Mouse (Mus musculus): ENCODE results near the gene Adgrb2. TPM values are rescaled to one million over a fixed set of nuclear protein-coding genes. Genes with fewer than 3 reads are reported as not detected.

The Adgrb2 gene
- polyA plus RNA-seq, 1 experiment from 2014 or later = 1.2 TPM

DNA sequence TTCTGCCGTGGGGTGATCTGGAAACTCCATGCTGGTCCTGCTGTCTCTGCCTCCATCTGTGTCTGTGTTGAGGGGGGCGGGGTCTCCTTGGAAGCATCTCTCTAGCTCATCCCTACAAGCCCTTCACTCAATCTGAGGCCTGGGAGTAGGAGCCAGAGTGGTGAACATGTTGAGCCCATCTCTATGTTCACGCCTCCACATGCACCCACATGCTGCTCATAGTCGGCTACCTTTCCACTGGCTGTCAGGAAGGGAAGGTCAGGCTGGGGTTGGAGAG lies 63.5 kb downstream of the Adgrb2 start:
- no peaks in the 10 kb centered on the region for H3K36me3 ChIP-seq (ENCODE audit: control insufficient read depth, insufficient read depth)
- peaks cover 18% of the 10 kb centered on the region for H3K4me1 ChIP-seq (ENCODE audit: control insufficient read depth, insufficient read depth, low read length)
- peak overlapping the region; percentile 88 for H3K4me2 ChIP-seq (ENCODE audit: low read depth, low read length)
- 45% methylated on average over 4 of the region's 4 CpGs for WGBS
- peak overlapping the region; percentile 82 for H3K9ac ChIP-seq (ENCODE audit: low read length)
- no peaks in the 10 kb centered on the region for H3K9me3 ChIP-seq (replicated peaks; ENCODE audit: control insufficient read depth, low read length)
- no peaks in the 10 kb centered on the region for H3K27me3 ChIP-seq (ENCODE audit: control insufficient read depth, insufficient read depth, low read length)
- H3K27ac ChIP-seq (ENCODE audit: low read length) = peak overlapping the region; percentile 74
- H3K4me3 ChIP-seq (ENCODE audit: low read length) = peak overlapping the region; percentile 58
- ATAC-seq (replicated peaks; ENCODE audit: extremely low read depth, insufficient read depth, low FRiP score) = no peak

DNA sequence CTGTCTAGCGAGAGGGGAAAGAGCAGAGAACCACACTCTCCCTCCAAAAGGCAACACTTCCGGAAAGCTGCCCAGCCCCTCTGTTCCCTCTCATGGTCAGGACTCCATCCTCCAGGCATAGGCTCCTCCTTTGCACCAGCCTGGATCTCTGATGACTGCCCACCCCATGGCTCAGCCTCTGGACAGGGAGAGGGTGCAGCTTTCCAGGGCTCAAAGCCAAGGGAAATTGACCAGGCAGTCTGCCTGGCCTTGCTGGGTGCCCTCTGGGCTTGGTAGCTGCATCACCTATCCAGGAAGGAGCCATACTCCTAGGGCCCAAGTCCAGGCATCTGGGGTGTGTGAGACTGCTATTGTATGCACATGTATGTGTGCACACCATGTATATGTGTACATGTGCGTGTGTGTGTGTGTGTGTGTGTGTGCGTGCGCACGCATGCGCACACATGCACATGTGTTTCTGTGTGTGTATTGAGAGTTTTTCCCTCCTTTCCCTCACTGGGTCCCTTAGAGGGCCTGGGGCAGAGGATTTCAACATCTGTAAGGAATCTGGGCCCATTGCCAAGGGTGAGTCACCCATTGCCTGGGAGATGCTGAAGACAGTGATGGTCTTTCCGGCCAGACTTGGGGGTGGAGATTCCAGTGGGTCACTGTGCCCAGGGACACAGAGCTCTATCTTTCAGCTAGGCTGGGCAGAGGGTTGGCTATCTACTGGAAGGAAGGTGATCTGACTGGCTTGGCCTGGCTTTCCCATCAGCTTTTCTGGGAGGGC lies 65.6 kb downstream of the Adgrb2 start:
- Histone ChIP-seq H3K4me2 (ENCODE audit: low read depth, low read length) (no peak overlapping the region), H3K27ac (ENCODE audit: low read length) (peak overlapping the region; percentile 56; the same call in 1 of the 2 replicates), H3K9me3 (replicated peaks; ENCODE audit: control insufficient read depth, low read length) (no peaks in the 10 kb centered on the region), H3K4me3 (ENCODE audit: low read length) (no peak overlapping the region), H3K4me1 (ENCODE audit: control insufficient read depth, insufficient read depth, low read length) (peaks cover 18% of the 10 kb centered on the region), H3K36me3 (ENCODE audit: control insufficient read depth, insufficient read depth) (no peaks in the 10 kb centered on the region), H3K27me3 (ENCODE audit: control insufficient read depth, insufficient read depth, low read length) (no peaks in the 10 kb centered on the region; the same call in 1 of the 2 replicates), H3K9ac (ENCODE audit: low read length) (no peak overlapping the region)
- ATAC-seq (replicated peaks; ENCODE audit: extremely low read depth, insufficient read depth, low FRiP score) = no peak
- WGBS = 69% methylated on average over 8 of the region's 8 CpGs

DNA sequence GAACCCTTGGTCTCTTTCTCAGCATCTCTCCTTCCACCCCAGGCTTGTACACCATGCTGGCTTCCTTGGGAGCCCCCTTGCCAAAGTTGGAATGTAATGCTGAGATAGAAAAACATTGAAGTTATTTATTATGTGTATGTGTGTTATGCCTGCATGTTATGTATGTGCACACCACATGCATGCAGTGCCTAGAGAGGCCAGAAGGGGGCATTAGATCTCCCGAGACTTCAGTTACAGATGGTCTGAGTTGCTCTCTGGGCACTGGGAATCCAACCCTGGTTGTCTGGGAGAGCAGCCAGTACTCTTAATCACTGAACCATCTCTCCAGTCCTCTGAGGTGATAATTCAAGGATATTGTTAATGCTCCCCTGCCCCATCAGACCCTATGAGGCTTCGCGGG lies 67.6 kb downstream of the Adgrb2 start:
- no peak overlapping the region for H3K9ac ChIP-seq (ENCODE audit: low read length)
- H3K27me3 ChIP-seq (ENCODE audit: control insufficient read depth, insufficient read depth, low read length) = no peaks in the 10 kb centered on the region; the same call in 1 of the 2 replicates
- H3K27ac ChIP-seq (ENCODE audit: low read length) = no peak overlapping the region
- H3K9me3 ChIP-seq (replicated peaks; ENCODE audit: control insufficient read depth, low read length) = no peaks in the 10 kb centered on the region
- H3K36me3 ChIP-seq (ENCODE audit: control insufficient read depth, insufficient read depth) = no peaks in the 10 kb centered on the region
- no peak overlapping the region for H3K4me3 ChIP-seq (ENCODE audit: low read length)
- WGBS = 90% methylated on average over 3 of the region's 3 CpGs
- no peak overlapping the region for H3K4me2 ChIP-seq (ENCODE audit: low read depth, low read length)
- ATAC-seq (replicated peaks; ENCODE audit: extremely low read depth, insufficient read depth, low FRiP score) = no peak
- H3K4me1 ChIP-seq (ENCODE audit: control insufficient read depth, insufficient read depth, low read length) = peaks cover 16% of the 10 kb centered on the region

DNA sequence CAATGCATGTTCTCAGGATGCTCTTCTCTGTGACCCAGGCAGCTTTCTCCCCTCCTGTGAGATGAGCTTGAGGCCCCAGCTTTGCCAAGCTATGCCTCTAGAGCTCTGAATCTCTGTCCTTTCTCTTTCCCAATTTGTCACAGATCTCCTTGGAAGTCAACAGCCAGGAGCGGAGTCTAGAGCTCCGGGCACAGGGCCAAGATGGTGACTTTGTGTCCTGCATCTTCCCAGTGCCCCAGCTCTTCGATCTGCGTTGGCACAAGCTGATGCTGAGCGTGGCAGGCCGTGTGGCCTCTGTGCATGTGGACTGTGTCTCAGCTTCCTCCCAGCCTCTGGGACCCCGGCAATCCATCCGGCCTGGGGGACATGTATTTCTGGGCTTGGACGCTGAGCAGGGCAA lies 68.4 kb downstream of the Adgrb2 start:
- Histone ChIP-seq H3K4me3 (ENCODE audit: low read length) (no peak overlapping the region), H3K4me1 (ENCODE audit: control insufficient read depth, insufficient read depth, low read length) (peaks cover 11% of the 10 kb centered on the region), H3K36me3 (ENCODE audit: control insufficient read depth, insufficient read depth) (no peaks in the 10 kb centered on the region), H3K27ac (ENCODE audit: low read length) (no peak overlapping the region), H3K27me3 (ENCODE audit: control insufficient read depth, insufficient read depth, low read length) (no peaks in the 10 kb centered on the region; the same call in 1 of the 2 replicates), H3K9ac (ENCODE audit: low read length) (no peak overlapping the region), H3K4me2 (ENCODE audit: low read depth, low read length) (no peak overlapping the region), H3K9me3 (replicated peaks; ENCODE audit: control insufficient read depth, low read length) (no peaks in the 10 kb centered on the region)
- ATAC-seq (replicated peaks; ENCODE audit: extremely low read depth, insufficient read depth, low FRiP score) = no peak
- 67% methylated on average over 9 of the region's 9 CpGs for WGBS

DNA sequence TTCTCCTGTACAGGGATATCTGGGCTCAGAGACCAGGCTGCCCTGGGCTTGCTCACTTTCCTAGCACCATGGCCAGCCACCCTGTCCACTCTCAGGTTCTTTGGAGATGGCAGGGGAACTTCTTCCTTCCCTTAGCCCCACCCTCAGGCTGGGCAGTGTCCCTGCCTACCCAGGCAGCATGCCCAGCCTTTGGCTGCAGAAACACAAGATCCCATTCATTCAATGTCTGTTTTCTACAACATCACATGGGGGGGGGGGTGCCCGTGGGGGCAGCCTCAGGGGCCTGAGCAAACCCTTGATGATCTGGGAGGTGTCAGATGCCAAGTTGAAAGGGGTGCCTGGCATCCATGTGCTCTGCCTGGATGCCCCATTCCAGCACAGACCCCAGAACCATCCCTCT lies 70.1 kb downstream of the Adgrb2 start:
- WGBS = 36% methylated on average over 1 of the region's 1 CpGs
- no peaks in the 10 kb centered on the region; the same call in 1 of the 2 replicates for H3K27me3 ChIP-seq (ENCODE audit: control insufficient read depth, insufficient read depth, low read length)
- H3K27ac ChIP-seq (ENCODE audit: low read length) = no peak overlapping the region
- H3K9ac ChIP-seq (ENCODE audit: low read length) = no peak overlapping the region
- H3K9me3 ChIP-seq (replicated peaks; ENCODE audit: control insufficient read depth, low read length) = no peaks in the 10 kb centered on the region
- H3K4me3 ChIP-seq (ENCODE audit: low read length) = no peak overlapping the region
- peaks cover 10% of the 10 kb centered on the region for H3K4me1 ChIP-seq (ENCODE audit: control insufficient read depth, insufficient read depth, low read length)
- ATAC-seq (replicated peaks; ENCODE audit: extremely low read depth, insufficient read depth, low FRiP score) = no peak
- no peak overlapping the region for H3K4me2 ChIP-seq (ENCODE audit: low read depth, low read length)
- no peaks in the 10 kb centered on the region for H3K36me3 ChIP-seq (ENCODE audit: control insufficient read depth, insufficient read depth)

DNA sequence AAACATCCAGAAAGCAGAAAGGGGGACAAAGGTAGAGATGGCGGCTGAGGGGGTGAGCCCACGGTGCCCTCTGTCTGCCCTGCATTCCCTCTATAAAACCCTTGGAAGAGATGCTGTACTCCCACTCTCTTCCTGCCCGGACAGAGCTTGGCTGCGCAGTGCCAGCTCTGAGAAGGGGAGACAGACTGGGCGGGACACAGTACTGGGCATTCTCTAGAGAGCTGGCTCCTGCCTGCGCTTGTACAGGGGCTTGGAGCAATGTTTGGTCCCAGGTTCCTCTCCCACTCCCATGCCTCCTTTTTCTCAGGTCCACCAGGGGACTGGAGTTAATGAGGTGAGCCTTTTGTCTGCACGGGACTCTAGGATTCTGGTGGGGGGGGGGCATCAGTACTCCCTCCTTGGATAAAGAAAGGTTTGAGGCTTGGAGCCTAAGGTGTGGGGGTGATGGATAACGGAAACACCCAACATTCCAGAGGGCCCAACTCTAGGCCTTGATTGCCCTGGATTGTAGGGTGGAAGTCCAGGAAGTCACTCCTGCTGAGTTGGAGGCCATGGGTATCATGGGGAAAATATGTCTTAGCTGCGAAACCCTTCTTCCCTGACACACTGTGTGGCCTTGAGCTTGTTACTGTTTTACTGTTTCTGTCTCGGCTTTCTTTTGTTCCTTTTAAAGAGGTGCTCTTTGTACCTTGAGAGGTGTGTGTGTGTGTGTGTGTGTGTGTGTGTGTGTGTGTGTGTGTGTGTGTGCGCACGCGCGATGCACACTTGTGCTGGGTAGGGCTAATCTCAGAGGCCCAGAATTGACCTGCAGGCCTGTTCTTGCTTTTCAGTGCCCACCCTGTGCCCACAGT lies 70.7 kb downstream of the Adgrb2 start:
- Histone ChIP-seq H3K4me2 (ENCODE audit: low read depth, low read length) (no peak overlapping the region), H3K27ac (ENCODE audit: low read length) (no peak overlapping the region), H3K9ac (ENCODE audit: low read length) (no peak overlapping the region), H3K27me3 (ENCODE audit: control insufficient read depth, insufficient read depth, low read length) (no peaks in the 10 kb centered on the region; the same call in 1 of the 2 replicates), H3K4me1 (ENCODE audit: control insufficient read depth, insufficient read depth, low read length) (peaks cover 6% of the 10 kb centered on the region), H3K9me3 (replicated peaks; ENCODE audit: control insufficient read depth, low read length) (no peaks in the 10 kb centered on the region), H3K36me3 (ENCODE audit: control insufficient read depth, insufficient read depth) (no peaks in the 10 kb centered on the region), H3K4me3 (ENCODE audit: low read length) (no peak overlapping the region)
- ATAC-seq (replicated peaks; ENCODE audit: extremely low read depth, insufficient read depth, low FRiP score) = no peak
- 77% methylated on average over 14 of the region's 14 CpGs for WGBS

DNA sequence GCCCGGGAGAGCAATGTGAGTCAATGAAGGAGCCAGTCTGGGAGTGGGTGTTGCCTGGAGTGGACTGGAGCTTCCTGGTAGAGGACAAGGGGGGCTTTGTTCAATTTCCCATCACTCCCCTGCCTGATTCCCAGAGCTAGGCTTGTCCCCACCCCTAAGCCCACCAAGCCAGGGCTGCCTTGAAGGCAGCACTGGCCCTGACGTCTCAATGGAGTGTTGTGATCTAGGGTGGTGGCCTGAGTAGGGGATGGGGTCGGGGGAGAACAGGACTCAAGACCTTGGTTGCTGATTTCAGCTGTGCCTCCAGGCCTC lies 71.3 kb downstream of the Adgrb2 start:
- no peaks in the 10 kb centered on the region; the same call in 1 of the 2 replicates for H3K4me1 ChIP-seq (ENCODE audit: control insufficient read depth, insufficient read depth, low read length)
- ATAC-seq (replicated peaks; ENCODE audit: extremely low read depth, insufficient read depth, low FRiP score) = no peak
- WGBS = 53% methylated on average over 3 of the region's 3 CpGs
- H3K27me3 ChIP-seq (ENCODE audit: control insufficient read depth, insufficient read depth, low read length) = no peaks in the 10 kb centered on the region; the same call in 1 of the 2 replicates
- no peak overlapping the region for H3K4me2 ChIP-seq (ENCODE audit: low read depth, low read length)
- no peak overlapping the region for H3K27ac ChIP-seq (ENCODE audit: low read length)
- no peak overlapping the region for H3K9ac ChIP-seq (ENCODE audit: low read length)
- H3K36me3 ChIP-seq (ENCODE audit: control insufficient read depth, insufficient read depth) = no peaks in the 10 kb centered on the region
- no peak overlapping the region for H3K4me3 ChIP-seq (ENCODE audit: low read length)
- no peaks in the 10 kb centered on the region for H3K9me3 ChIP-seq (replicated peaks; ENCODE audit: control insufficient read depth, low read length)

DNA sequence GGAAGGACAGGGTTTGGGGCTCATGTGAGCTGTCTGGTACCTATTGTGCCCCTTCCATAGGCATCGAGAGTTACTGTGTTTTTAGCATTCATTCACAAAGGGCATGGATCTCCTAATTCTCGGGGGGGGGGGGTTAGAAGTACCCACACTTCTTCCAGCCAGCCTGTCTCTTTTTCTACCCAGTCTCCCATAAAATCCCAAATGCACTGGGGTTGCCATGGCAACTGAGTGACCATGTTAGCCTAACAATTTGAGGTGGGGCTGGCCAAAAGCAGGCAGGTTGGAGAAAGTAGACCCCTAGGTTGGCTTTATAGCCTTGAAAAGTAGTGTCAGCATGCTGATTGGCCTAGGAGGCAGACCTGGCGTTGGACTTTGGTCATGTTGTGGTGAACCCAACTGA lies 71.8 kb downstream of the Adgrb2 start:
- H3K27me3 ChIP-seq (ENCODE audit: control insufficient read depth, insufficient read depth, low read length) = no peaks in the 10 kb centered on the region; the same call in 1 of the 2 replicates

DNA sequence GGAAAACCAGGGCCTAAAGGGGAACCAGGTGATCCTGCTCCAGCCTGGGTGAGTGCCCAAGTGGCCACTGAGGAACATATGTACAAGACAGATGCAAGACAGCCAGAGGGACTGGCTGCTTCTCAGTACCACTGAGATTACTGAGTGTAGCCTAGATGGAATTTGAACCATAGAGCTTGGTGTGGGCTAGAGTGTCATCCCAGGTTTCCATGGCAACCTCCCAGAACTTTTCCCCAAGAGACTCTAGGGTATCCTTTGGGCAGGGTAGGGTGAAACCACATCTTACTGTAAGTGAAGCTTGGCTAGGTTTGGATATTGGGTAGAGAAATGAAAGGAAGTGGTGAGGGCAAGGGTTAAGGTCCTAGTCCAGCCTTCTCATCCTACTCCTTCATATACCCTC lies 76.3 kb downstream of the Adgrb2 start:
- no peaks in the 10 kb centered on the region for H3K4me1 ChIP-seq (ENCODE audit: control insufficient read depth, insufficient read depth, low read length)
- H3K27ac ChIP-seq (ENCODE audit: low read length) = no peak overlapping the region
- ATAC-seq (replicated peaks; ENCODE audit: extremely low read depth, insufficient read depth, low FRiP score) = no peak
- no peak overlapping the region for H3K4me3 ChIP-seq (ENCODE audit: low read length)
- H3K4me2 ChIP-seq (ENCODE audit: low read depth, low read length) = no peak overlapping the region
- H3K9me3 ChIP-seq (replicated peaks; ENCODE audit: control insufficient read depth, low read length) = no peaks in the 10 kb centered on the region
- no peaks in the 10 kb centered on the region for H3K36me3 ChIP-seq (ENCODE audit: control insufficient read depth, insufficient read depth)
- H3K27me3 ChIP-seq (ENCODE audit: control insufficient read depth, insufficient read depth, low read length) = peaks cover 3% of the 10 kb centered on the region; the same call in 1 of the 2 replicates
- H3K9ac ChIP-seq (ENCODE audit: low read length) = no peak overlapping the region

More for the DNA sequence above, 71.8 kb downstream of the Adgrb2 start:
- ATAC-seq (replicated peaks; ENCODE audit: extremely low read depth, insufficient read depth, low FRiP score) = no peak
- WGBS = 67% methylated on average over 3 of the region's 3 CpGs
- Histone ChIP-seq H3K4me3 (ENCODE audit: low read length) (no peak overlapping the region), H3K9me3 (replicated peaks; ENCODE audit: control insufficient read depth, low read length) (no peaks in the 10 kb centered on the region), H3K9ac (ENCODE audit: low read length) (no peak overlapping the region), H3K4me1 (ENCODE audit: control insufficient read depth, insufficient read depth, low read length) (no peaks in the 10 kb centered on the region; the same call in 1 of the 2 replicates), H3K27ac (ENCODE audit: low read length) (no peak overlapping the region), H3K36me3 (ENCODE audit: control insufficient read depth, insufficient read depth) (no peaks in the 10 kb centered on the region), H3K4me2 (ENCODE audit: low read depth, low read length) (no peak overlapping the region)
